Mouse (Mus musculus): ENCODE data around the gene Gm20388.

Gm20388 gene

DNA sequence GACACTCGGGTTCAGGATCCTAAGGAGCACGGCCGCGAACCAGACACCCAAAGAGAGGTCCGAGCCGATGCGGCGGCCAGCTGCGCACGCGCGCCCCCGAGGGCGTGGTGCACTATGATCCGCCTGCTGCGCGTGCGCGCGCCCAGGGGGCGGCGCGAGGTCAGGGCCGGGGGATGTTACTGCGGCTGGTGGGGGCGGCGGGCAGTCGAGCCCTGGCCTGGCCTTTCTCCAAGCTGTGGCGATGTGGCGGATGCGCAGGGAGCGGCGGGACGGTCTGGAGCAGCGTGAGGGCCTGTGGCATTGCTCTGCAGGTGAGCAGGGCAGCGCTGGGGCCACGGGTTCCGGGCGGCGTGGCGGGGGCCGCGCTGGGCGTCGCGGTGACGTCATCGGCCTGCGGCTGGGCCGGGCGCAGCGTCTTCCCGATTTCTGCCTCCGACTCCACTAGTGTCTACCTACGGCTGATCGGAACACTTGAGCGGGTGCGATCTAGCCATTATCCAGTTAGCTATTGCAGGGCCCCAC, 3567.2 kb downstream of the Gm20388 start, which contains the start of gene Afg3l1:
Afg3l1 (plus strand) TSS at position 167 of the 522 bp plus-strand sequence.
- DNase-seq (ENCODE audit: low spot score in 2 of 2), result peak; percentile 95 to 96

DNA sequence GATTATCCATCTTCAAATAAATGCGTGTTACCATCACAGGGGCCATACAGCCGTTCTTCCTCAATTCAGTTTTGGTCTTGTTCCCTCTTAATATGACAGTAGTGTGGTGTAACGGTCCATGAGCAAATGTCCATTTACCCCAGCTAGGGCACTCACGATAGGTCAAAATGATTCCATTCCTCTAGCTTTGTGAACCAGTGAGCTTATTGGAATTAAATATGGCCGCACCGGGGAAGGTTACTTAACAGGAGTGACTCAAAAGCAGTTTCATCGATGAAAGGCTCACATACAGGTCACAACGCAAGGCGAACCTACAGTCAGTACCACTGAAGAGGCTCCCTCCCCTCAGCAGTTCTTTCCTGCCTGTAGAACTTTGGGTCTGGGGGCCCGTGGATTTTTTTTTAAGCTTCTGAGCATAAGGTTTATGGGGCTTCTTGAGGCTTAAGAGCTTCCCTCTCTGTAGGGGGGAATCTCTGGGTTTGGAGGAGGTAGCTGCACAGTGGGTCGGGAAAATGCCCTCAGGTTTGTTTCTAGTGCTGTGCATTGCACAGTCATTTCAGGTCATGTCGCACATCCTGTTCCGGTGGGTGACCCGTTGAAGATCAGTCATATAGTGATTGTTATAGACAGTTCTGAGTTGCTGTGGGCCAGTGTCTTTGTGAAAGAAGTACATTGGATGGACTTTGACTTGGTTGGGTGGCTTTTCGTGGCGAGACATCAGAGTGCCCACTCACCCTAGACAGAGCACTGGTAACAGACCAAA, 3568.0 kb downstream of the Gm20388 start:
- no peak for DNase-seq (ENCODE audit: low spot score in 2 of 2)

DNA sequence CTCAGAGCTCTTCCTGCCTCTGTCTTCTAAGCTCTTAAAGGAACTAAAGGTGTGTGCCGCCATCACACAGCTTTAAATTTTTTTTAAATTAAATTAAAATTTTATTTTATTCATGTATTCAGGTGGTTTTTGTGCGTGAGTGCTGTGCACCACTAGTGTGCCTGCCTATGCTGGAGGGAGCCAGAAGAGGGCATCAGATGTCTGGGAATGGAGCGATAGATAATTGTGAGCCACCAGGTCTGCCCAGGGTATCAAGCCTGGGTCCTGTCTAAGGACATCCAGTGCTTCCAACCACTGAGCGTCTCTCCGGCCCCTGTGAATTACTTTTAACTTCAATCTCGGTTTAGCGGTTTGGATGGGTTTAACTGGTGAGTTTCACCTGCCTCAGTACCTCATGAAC, 3572.0 kb downstream of the Gm20388 start:
- DNase-seq (ENCODE audit: low spot score in 2 of 2), result no peak

DNA sequence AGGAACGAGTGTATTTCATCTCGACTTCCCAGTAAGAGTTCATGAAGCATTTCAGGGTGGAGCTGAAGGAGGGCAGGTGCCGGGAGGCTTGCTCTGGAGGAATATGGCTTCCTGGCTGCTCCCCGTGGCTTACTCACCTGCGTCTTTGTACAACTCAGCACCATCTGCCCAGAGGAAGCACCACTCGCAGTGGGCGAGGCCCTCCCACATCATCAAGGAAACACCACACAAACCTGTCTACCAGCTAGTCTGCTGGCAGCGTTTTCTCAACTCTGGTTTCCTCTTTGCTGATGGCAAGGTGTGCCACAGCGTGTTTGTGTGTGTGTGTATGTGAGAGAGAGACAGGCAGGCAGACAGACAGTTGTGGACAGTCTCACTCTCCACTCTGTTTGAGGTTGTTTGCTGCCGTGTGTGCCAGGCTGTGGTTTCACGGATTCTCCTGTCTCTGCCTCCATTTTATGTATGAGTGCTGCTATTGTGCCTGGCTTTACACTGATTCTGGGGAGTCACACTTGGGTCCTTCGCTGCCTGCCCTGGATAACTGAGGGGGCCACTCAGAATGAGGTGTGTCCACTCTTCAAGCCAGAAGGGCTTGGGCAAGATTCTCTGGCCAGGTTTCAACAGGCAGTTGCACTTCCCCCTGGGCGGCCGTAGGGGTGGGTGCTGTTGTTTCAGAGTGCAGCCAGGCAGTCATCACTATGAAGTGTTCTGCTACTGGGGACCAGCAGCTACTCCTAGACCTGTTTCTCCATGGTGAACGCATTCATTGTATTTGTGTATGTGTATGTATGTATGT, 3580.8 kb downstream of the Gm20388 start:
- no peak for DNase-seq (ENCODE audit: low spot score in 2 of 2)

DNA sequence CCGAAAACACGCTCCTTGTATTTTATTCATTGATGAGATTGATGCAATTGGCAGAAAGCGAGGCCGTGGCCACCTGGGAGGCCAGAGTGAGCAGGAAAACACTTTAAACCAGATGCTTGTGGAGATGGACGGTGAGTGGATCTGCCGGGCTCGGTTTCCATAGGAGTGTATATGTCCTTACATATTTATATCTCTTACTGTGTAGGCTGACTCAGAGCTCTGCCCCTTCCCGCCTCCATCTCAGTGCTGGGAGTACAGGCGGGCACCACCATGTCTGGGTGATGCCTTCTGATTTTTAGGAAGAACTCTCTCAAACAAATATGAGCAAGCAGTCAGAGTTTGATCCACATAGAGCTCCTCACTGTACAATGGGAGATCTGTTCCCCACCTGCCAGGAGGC, 3582.3 kb downstream of the Gm20388 start:
- no peak for DNase-seq (ENCODE audit: low spot score in 2 of 2)

DNA sequence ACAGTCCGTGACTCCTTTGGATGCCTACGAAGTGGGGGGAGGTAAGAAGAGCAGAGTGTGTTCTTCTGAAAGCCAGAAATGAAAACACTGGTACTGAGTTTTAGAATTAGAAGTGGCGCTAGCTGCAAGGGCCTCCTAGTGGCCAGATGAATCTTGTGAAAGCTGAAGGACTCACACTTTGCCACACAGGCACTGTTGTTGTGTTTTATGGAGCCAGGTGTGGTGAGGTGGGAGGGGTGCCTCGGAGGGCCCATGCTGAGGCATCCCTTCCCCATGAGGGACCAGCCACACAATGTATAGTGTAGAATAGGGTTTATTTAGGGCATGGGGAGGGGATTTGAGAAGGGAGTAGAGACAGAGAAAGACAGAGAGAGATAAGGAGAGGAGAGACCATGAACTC, 3587.1 kb downstream of the Gm20388 start:
- no peak for DNase-seq (ENCODE audit: low spot score in 2 of 2)

DNA sequence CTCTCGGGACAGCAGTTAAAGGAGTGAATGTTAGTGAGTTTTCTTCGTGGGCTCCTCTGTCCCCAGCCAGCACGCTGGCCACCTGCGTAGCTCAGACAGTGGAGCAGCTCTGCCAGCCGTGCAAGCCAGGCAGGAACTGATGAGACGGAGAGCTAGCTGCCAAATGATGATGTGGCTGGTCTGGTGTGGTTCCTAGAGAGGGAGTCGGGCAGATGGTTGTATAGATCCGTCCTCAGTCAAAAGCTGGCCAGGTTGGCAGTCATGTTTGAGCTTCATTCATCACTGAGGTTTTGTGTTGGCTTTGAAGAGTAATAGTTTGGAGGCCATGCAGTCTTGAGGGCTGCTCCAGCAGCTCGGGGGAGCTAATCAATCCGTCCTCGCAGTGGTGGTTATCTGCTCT, 3588.3 kb downstream of the Gm20388 start:
- DNase-seq (ENCODE audit: low spot score in 2 of 2), result no peak

DNA sequence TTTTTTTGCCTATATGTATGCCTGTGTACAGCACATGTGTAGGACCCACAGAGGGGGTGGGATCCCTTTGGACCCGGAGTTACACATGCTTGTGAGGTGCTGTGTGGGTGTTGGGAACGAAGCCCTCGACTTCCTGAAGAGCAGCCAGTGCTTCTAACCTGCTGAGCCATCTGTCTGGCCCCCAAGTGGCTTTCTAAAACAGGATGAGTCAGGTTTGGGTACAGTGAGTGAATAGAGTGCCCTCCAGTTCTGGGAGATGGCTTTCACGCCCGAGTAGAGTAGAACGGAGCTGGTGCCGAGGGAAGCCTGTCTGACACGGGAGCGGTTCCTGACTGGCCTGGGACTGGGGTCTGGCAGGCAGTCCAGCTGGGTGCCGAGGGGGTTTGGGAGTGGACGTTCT, 3588.9 kb downstream of the Gm20388 start:
- DNase-seq (ENCODE audit: low spot score in 2 of 2), result no peak

DNA sequence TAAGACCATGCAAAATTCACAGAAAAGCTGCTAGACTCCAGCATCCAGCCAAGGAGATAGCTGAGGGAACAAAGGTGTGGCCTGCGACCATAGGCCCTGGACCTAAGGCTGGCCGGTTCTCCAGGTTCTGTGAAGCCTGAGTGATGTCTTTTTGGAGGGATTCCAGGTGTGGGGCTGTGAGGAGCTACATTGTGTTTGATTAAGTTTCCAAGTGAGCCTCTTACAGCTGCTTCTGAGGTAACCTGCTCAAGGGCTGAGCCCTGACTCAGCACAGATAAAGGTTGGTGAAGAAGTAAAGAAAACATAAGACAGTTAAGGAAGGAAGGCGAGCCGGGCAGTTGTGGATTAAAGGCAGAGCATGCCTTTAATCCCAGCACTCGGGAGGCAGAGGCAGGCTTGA, 3591.6 kb downstream of the Gm20388 start:
- no peak for DNase-seq (ENCODE audit: low spot score in 2 of 2)

DNA sequence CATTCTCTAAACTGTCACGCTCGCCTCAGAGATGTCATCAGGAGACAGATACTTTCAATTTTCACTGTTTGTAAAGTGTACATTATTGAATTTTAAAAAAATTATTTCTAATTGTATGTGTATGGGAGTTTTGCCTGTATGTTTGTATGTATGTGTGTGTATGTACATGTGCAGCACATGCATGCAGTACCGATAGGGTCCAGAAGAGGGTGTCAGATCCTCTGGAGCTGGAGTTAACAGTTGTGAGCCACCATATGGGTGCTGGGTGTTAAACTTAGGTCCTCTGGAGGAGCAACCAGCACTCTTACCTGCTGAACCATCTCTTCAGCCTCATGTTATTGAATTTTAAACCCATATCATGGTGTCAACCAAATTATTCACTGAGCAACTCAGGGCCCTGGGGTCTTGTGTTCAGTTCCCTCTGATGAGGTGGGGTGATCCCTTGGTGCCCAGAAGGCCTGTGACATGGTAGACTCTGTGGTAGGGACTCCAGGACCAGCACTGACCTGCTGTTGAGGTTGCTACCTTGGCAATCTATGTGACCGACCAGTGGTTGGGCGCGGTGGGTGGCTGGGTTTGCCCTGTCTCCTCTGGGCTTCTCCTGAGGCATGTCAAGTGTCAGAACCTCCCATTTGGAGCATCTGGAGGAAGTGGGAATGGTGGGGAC, 3593.3 kb downstream of the Gm20388 start:
- no peak for DNase-seq (ENCODE audit: low spot score in 2 of 2)

DNA sequence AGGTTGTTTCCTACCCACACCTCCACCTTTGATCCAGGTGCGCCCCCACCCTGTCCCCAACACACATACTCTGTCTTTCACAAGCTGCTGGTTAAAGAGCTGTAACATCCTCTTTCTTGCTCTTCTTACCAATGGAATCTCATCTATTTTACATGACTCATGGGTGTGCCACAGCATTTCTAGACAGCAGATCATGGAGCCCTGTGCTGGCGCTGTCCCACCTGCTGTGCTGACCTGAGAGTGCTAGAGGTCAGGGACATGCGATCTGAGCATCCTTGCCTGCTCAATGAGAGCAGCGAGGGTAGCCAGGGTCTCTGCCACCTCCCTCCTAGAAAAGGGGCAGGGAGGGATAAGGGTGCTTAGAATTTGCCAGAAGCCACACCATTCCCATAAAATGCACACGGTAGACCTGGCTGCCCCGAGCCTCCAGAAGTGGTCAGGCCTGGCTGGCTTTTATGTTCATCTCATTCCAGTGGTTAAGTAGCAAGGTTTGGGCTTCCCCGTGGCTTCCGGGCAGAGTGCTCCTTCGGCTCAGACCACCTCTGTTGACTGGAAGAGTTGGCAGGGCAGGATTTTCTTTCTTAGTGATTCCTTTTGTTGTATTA, 3594.1 kb downstream of the Gm20388 start:
- no peak for DNase-seq (ENCODE audit: low spot score in 2 of 2)

DNA sequence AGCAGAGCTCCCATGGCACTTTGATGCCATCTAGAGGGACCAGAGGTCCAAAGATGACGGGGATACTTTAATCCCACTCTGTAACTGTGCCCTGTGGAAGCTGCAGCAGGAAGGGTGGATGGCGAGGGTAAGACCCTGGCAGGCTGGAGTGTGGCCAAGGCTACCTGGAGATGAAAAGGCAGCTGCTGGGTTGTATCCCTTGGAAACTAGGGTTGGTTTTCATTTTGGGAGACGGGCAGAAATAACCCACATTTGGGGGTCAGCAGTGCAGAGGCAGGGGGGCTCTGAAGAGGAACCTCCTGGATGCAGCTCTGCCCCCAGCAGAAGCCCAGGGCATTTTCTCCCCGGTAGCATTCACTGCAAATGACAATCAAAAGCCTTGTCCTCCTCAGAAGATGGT, 3594.6 kb downstream of the Gm20388 start:
- DNase-seq (ENCODE audit: low spot score in 2 of 2), result no peak

DNA sequence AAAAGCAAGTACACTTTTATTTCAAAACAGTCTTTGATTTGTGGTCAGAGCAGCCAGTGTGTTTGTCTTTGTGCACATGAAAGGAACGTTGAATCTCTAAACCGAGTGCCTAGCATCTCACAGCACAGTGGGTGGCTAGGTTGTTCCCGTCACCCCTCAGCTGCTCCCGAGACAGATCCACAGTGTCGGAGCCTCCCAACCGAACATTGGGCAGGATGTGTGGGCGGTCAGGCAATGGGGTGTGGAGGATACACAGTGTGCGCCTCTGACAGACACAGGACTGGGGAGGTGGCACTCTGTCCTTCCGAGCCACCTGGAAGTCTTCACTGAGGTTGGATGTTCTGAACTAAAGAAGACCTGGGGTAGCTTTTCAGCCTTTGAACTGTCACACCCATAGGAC, 3595.1 kb downstream of the Gm20388 start:
- DNase-seq (ENCODE audit: low spot score in 2 of 2), result no peak

DNA sequence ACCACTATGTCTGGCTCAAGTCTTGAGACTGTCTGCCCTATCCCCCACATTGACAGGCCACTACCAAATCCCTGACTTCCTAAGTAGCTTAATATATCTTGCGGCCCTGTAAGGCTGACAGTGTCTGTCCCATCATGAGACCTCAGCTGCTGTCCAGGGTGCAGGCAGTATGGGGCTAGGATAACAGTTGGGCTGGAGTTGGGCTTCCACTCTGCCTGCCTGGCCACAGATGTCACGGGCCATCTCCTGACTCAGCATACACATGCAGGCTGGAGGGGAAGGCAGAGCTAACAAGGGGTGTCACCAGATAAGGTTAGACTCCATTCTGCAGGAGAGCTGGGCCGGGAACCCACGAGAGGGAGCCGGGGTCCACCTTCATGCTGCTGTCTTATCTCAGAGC, 3596.5 kb downstream of the Gm20388 start:
- no peak for DNase-seq (ENCODE audit: low spot score in 2 of 2)

DNA sequence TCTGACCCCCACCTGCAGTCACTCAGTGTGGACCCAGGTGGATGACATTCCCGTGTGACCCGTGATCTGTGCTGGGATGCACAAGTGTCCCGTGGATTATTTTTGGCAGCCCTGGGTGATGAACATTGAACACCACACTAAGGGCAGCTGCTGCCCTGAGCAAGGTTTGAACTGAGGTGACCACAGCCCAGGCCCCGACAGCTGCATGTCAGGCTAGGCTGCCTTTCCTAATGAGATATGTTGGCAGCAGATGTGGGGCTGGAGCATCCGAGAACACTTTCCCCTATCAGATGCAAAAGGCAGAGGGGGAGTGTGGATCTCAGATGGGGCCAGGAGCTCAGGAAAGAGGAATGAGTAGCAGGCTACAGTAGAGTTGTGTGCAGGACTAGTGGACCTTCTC, 3600.2 kb downstream of the Gm20388 start:
- no peak for DNase-seq (ENCODE audit: low spot score in 2 of 2)

DNA sequence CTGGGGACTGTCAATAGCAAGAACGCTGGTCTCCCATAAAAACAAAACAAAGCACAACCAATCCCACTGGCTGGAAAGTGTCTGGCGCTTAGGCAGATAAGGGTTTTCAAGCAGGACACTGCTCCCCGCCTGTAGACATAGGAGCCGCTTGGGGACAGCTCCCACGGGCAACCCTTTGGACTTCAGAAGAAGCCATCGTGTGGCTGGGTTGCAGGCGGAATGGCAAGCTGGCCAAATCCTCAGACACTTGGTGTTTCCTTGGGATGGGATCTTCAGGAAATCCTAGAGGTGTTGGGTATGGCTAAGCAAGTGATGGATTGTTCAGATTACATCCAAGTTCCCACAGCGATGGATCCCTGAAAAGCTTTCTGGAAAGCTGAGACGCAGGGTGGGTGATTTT, 3603.5 kb downstream of the Gm20388 start:
- DNase-seq (ENCODE audit: low spot score in 2 of 2), result no peak

DNA sequence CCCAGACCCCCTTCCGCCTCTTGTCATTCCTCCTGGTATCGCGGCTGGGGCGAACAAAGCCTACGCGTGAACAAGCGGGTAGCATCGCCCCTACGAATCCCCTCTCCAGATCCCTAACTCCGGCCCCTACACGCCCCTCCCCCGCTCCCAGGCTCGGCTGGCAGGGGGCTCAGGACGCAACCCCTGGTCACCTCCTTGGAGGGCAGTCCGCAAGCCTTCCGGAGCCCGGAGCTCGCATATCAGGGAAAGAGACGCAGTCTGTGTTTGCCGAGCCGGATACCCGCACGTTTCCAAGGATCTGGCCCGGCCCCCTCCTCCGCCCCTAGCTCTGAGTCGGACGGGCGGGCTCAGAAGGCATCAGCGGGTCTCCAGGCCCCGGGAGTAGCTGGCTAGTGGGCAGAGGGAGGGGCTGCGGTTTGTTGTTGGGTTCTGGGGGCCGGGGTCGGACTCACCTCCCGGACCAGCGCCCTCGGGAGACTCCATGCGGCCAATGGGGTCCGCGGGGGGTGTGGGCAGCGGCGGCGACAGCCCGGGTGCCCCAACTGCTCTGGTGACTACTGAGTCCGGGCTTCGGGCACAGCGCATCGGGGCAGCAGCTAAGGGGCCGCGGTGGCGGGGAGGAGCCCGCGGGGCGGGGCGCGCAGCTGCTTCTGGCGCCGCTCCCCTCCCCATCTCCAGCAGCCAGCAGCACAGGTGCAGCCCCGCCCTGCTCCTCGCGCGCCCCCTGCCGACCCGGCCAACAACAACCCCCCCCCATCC, 3604.3 kb downstream of the Gm20388 start, which contains the start of gene Dbndd1:
Dbndd1 (minus strand) TSS at position 683 of the 759 bp plus-strand sequence.
- DNase-seq (ENCODE audit: low spot score in 2 of 2), result peak in 1 of 2 experiments; percentile 9

DNA sequence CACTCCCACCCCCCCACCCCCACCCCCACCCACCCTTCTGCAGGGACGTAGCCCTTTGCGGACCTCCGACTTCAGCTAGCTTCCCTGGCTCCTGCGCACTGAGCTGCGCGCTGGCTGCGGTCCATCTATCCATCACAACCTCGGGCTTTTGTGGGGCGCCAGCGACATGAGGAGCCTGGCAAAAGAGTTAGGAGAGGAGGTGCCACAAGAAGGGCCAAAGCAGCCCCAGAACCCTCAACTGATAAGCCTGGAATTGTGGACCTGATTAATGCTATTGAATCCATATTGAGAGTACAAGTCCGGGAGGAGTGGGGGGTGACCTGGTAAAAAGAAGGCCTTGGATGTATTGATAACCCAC, 3604.9 kb downstream of the Gm20388 start:
- DNase-seq (ENCODE audit: low spot score in 2 of 2), result no peak

DNA sequence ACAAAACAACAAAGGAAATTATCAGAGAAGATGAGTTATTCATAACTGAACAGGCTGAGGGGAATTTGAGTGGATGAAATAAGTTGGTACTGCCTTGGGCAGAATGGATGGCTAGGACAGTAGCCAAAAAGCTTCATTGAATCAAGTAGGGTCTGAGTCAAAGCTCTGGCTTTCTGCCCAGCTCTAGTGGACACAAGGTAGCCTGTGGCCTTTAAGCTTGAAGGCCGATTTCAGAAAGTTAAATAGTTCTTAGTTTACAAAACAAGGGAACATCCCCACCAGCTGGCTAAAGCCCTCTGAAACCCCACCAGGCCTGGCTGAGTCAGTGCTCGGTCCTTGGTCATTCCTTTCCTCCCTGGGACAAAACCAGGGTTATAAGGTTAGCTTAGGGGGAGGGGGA, 3606.0 kb downstream of the Gm20388 start:
- DNase-seq (ENCODE audit: low spot score in 2 of 2), result no peak

DNA sequence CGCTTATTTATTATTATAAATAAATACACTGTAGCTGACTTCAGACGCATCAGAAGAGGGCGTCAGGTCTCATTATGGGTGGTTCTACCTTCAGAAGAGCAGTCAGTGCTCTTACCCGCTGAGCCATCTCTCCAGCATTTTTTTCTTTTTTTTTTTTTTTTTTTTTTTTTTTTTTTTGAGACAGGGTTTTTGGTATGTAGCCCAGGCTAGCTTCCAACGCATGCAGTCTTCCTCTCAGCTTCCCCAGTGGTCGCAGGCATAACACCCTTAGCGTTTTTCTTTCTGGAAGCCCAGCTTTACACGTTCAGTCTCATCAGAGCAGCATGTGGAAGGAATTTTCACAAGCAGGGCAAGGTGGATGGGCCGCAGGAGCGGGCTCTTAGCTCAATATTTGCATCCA, 3607.5 kb downstream of the Gm20388 start:
- no peak for DNase-seq (ENCODE audit: low spot score in 2 of 2)

DNA sequence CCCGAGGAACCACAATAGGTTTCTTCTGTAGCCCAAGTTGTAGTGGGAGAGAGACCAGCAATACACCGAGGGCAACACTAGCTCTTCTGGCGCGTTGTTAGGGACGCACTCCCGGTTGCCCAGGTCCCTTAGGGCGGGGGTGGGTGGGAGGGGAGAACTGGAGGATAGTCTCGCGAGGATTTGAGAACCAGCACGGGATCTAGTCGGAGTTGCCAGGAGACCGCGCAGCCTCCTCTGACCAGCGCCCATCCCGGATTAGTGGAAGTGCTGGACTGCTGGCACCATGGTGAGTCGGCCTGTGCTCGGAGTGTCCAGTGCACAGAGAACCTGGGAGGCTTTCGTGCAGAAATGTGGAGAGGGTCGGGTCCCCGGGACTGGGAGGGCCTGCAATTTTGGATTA, 3608.0 kb downstream of the Gm20388 start, which contains the start of gene Gas8:
Gas8 (plus strand) TSS at position 168 of the 400 bp plus-strand sequence.
- peak; percentile 89 to 91 for DNase-seq (ENCODE audit: low spot score in 2 of 2)

Measured in heart, adult 9 months (tissue).